Mouse (Mus musculus): ENCODE measurements at regions not wholly inside any gene's neighbourhood (a gene's known extent, or its start where the extent isn't known, plus 50 kb on each side); places are given as distances from the start of the nearest gene placed in this dataset.

DNA sequence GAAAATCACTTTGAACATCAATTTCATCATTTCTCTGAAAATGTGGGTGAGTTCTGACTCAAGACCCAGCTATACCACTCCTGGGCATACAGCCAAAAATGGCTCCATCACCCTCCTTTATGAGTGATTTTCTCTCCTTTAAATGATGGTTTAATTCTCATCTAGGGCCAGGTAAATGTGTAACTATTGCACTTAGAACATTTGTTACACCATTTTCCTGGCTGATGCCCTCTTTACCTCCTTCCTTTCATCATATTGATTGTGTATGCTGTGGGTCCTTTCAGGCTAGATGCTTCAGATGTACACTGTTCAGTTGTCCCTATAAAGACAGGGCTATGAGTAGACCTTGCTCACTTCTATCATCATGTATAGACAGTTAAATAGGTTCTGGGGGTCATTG lies 418.4 kb downstream of the Btbd3 start:
- no peak for TF ChIP-seq CTCF (IDR thresholded peaks at IDR 0.05; ENCODE audit: low read depth)
- TF ChIP-seq EP300 (optimal IDR thresholded peaks at IDR 0.05) = no peak

Measured in stomach, postnatal 0 days (tissue).